Mouse (Mus musculus) kidney, adult 11 months (tissue): ENCODE measurements around the gene Tulp2.

ENCODE experiments used
- DNase-seq: peaks from one replicate; pipeline ENCODE4 v3.0.0; 2022

The Tulp2 gene

DNA sequence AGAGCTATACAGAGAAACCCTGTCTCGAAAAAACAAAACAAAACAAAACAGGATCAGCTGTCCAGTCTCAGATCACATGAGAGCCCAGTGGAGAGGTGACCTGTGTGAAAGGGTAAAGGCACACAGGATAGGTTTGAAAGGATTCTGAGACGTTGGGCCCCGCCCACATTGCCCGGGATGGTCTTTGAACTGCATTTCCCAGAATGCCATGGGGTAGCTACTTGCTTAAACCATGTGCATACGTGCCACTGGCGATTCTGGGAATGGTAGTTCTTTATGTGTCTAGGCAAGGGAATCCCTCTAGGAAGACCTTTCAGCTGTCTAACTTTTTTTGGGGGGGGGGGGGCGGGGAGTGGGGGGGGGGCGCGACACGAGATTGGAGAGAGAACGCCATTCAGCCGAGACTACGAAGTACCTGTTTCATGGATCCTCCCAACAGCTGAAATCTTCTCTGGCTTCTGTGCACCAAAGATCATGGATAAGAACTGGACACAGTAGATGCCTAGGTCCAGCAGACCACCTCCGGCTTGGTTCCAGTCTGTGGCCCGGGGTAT, at the start of gene Tulp2:
Tulp2 (plus strand) TSS at position 504 of the 554 bp plus-strand sequence.
- DNase-seq, result peak; percentile 79

DNA sequence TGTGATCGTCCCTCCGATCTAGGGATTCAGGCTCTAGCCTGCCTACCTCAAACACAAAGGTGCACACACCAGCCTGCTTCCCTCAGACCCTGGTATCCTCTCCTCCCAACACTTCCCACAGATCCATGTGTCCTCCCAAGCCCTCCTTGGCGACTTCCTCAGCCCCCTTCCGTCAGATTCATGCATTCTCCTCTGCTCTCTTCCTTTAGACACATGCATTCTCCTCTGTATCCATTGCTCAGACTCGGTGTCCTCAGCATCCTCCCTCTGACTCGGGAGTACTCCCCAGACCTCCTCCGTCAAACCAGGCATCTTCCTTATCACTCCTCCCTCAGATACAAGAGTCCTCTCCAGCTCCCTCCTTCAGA, 47.9 kb upstream of the Tulp2 start:
- no peak for DNase-seq

DNA sequence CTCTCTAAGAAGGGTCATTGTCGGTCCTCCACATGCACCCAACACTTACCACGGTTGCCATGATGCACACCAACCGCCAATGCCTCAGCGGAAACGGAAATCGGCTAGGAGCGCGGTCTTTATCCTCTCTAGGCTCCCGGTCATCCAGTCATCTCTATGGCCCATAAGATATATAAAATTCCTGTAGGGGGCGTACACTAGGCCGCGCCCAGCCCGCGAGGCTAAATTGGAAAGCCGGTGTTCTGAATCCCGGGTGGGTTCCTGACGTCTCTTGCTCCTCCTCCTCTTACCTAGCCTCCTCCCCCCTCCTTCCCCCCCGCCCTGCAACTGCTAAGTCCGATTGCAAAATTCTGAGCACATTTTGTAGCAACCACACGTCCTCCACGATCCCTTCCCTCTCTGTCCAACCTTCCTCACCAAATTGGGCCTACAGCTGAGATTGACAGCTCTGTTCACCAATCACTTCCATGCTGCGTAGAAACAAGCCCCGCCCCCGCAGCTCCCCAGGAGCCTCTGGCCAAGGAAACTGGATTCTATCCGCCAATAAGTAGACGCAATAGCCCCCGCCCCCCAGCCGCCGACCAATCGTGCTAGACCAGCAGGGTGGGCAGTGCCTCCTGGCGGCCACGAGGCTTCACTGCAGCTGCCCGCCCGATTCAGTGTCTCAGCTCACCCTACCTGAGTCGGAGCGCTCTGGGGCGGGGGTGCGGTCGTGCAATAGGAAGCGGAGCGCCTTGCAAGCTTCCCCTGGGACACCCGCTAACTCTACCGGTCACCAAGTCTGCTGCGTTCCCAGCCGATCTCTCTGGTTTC, 47.3 kb upstream of the Tulp2 start, which contains the start of gene Gys1:
Gys1 (plus strand) TSS at position 642 of the 813 bp plus-strand sequence.
- peak; percentile 100 for DNase-seq

DNA sequence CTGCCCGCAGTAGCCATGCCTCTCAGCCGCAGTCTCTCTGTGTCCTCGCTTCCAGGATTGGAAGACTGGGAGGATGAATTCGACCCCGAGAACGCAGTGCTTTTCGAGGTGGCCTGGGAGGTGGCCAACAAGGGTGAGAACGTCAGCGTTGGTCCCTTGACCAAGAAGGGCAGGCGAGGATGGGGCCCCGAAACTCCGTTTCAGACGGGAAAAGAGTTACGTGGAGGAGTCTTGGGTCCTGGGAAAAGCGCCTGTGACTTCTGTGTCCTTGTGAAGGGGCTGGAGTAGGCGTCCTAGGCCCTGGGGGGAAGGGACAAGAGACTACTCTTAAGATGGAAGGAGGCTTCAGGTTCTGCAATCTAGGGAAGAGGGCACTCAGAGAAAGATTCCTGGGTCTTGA, 46.6 kb upstream of the Tulp2 start:
- no peak for DNase-seq

DNA sequence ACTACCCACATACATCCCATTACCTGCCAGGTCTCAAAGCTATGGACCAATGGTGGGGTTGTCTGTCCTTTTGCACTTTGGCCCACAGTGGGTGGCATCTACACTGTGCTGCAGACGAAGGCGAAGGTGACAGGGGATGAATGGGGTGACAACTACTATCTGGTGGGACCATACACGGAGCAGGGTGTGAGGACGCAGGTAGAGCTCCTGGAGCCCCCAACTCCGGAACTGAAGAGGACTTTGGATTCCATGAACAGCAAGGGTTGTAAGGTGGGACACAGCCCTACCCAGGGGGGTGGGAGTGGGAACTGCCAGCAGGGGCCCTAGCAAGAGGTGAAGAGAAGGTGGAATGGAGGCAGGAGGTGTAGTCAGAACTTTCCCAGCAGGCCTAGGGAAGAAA, 45.2 kb upstream of the Tulp2 start:
- DNase-seq, result no peak

DNA sequence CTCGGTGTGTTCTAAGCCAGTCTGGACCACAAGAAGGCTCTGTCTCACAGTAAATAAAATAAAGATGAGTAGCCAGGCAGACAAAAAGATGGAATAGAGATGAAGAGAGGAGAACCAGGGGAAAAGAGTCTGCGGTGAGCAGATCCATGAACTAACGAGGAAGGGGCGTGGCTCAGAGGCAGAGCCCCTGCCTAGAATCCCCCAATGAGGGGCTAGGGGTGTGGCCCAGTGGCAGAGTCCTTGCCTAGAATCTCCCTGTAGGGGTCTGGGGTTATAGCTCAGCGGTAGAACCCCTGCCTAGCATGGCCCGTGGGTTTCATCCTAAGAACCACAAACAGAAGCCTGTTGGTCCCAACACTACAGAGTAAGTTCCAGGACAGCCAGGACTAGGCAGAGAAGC, 44.6 kb upstream of the Tulp2 start:
- no peak for DNase-seq

DNA sequence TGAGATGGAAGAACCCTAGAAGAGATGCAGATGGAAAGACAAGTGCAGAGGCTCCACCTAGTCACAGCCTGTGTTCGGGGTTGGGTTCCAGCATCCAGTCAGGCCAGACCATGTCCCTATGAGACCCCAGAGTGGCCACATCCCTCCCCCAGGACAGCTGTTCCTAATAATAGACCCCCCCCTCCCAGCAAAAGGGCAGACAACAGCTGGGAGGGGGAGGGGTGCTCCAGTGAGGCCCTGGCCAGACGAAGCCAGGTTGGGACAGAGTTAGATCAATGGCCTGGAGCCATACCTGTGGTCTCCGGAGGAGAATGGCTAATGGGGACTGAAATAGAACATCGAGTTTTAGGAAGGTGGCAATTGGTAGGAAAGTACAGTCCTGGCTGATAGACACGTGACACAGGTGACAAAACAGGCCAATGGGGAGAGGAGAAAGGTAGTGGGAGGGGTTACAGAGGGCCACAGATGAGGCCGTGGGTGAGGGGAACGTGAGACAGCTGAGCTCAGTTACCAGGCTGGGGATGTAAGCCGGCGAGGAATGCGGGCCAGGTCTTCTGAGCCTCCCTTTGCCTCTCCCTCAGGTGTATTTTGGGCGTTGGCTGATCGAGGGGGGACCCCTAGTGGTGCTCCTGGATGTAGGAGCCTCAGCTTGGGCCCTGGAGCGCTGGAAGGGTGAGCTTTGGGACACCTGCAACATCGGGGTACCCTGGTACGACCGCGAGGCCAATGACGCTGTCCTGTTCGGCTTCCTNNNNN, 44.0 kb upstream of the Tulp2 start, which contains the start of gene Ruvbl2:
Ruvbl2 (minus strand) TSS at position 576 of the 756 bp plus-strand sequence.
- peak; percentile 69 for DNase-seq

DNA sequence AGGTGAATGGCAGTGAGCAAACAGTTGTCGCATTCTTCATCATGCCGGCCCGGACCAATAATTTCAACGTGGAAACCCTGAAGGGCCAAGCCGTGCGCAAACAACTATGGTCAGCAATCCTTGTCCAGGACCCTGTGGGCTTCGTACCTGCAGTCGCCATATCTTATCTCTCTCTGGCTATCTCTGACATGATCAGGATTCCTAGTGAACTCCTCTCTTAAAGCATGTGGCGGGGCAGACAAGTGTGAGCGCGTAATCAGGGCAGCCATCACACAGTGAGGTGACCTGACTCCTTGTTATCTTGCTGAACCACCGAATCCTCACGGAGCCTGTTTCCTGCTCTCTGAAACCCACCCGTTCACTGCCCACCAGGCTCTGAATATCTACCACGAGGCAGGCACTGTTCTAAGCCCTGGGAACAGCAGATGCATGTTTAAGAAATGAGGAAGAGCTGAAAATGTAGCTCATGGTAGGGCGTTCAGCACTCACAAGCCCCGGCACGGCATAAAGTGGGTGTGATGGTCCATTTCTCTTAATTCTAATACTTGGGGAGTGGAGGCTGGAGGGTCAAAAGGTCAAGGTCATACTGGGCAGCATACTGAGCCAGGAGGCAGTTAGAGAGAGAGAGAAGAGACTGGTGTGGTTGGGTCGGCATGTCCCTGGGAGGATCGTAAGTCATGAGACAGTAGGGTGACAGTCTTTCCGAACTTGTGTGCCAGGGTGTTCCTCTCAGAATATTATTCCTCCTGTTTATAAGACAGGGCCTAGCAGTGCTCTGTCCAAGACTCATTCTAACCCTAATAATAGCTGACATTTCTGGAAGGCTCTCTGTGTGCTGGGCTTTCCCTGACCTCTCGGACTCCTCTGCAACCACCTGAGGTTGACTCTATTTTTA, 37.9 kb upstream of the Tulp2 start:
- DNase-seq, result no peak

DNA sequence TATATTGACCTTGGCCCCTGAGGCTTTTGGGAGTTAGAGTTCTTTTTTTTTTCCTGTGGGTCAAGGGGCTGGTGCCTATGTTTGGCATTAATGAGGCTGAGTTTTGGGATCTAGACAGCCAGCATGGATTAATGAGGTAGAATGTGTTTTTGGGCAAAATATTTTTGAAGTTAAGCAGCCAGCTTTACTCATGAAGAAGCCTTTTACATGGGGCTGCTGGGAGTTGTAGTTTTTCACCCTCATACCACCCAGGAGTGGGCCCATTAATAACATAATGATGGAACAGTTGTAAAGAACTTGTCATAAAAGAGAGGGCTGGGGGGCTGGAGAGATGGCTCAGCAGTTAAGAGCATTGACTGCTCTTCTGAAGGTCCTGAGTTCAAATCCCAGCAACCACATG, 35.1 kb upstream of the Tulp2 start:
- no peak for DNase-seq

DNA sequence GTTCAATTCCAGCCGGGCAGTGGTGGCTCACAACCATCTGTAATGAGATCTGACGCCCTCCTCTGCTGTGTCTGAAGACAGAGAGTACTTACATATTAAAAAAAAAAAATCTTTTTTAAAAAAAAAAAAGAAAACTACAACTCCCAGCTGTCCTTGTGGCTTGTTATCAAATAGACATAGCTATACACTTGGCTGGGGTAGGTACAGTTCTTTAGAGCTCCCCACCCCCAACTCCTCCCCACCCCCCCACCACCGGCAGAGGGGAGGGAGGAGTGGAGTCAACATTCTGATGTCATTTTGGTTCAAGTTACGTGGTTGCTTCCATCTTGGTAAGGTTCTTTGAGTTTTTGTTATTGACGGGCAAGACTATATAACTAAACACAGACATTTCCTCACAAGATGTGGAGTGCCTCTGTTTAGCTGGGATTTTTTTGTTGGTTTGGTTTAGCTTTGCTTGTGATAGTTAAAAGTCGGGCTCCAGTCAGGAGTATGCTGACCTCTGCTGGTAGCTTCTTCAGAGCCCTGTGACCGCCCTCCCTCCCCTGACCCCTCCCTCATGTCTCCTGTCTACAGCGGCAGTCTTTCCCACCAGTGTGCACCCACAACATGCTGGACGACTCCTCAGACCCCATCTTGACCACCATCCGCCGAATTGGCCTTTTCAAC, 34.2 kb upstream of the Tulp2 start:
- peak; percentile 23 for DNase-seq

DNA sequence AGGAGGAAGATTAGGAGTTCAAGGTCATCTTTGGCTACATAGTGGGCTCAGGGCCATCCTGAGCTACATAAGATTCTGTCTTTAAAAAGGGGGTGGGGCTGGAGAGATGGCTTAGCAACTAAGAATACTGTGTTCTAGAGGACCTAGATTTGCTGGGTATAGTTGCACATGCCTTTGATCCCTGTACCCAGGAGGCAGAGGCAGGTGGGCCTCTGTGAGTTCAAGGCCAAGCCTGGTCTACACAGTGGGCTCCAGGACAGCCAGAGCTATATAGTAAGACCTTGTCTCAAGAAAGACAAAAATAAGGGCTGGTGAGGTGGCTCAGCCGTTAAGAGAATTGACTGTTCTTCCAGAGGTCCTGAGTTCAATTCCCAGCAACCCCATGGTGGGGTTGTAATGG, 31.7 kb upstream of the Tulp2 start:
- DNase-seq, result no peak

DNA sequence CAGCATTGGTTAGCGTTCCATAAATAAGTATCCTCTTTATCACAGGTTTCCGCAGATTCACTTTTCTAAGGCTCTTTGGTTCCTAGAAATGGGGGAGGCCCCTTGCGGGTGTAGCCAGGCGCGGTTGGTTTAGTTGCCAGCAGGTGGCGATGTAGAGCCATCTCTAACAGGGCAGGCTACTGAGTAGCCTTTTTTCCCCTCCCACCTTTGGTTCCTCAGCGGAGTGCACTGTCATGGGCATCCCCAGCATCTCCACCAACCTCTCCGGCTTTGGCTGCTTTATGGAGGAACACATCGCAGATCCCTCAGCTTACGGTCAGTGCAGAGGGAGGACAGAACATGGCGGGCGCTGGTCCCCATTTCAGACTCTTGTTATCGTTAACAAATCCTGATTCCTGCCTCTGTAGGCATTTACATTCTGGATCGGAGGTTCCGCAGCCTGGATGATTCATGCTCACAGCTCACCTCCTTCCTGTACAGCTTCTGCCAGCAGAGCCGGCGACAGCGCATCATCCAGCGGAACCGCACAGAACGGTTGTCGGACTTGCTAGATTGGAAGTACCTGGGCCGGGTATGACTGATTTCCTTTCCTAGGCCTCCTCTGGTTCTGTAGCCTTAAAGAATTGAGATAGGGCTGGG, 30.2 kb upstream of the Tulp2 start:
- peak; percentile 68 for DNase-seq

DNA sequence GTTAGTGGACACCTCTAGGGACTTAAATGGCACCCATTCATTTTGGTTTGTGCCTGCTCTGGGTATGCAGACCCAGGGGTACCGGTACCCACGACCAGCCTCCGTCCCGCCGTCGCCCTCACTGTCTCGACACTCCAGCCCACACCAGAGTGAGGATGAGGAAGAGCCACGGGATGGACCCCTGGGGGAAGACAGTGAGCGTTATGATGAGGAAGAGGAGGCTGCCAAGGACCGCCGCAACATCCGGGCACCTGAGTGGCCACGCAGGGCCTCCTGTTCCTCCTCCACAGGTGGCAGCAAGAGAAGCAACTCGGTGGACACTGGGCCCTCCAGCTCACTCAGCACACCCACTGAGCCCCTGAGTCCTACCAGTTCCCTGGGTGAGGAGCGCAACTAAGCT, 26.7 kb upstream of the Tulp2 start:
- DNase-seq, result no peak

DNA sequence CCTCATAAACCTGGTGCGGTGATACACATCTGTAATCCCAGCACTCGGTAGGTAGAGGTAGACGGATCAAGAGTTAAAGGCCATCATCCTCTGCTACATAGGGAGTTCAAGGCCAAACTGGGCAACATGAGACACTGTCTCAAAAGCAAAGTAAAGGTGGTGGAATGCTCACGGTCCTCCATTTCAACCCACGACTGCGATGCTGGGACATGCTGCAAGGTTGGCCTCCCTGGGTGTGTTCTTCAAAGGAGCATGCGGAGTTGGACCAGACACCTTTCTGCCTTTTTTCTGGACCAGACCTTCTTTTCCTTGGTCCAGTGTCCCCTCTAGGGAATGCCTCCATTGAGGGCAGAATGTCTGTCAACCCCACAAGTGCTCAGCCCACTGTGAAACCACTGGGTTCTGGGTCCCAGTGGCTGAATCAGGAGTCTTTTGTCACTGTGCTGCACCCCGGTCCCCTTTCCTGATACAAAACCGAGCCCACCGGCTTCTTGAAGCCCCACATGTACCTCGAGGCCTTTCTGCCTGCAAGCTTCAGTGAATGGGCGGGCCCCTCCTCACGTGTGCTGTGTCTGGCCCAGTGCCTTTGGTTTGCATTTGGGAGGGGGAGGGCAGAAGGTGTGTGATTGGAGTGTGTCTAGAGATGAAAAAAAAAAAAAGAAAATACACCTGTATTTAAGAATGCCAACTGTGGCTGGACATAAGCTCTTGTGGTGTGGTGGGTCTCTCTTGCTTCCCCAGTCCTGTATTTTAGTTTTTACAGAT, 25.6 kb upstream of the Tulp2 start:
- no peak for DNase-seq

DNA sequence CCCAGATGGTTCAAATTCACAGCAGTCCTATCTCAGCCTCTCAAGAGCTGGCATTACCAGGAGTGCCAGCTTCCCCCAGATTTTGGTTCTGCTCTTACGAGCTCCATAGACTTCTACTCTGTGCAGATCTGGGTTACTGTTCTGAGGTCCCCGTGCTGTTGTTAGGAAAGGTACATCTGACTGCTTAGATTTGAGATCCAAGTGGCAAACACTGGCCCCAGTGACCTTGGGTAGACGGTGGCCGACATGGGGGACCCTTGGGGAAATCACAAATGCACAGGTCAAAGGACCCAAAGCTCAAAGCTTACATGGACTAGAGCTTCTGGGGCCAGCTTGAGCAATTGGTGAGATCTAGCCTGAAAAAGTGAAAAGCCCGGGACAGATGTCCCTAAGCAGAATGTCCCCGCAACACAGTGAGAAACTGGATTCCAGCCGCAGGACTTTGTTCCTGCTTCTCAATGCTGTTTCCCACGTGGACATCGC, 24.9 kb upstream of the Tulp2 start:
- no peak for DNase-seq

DNA sequence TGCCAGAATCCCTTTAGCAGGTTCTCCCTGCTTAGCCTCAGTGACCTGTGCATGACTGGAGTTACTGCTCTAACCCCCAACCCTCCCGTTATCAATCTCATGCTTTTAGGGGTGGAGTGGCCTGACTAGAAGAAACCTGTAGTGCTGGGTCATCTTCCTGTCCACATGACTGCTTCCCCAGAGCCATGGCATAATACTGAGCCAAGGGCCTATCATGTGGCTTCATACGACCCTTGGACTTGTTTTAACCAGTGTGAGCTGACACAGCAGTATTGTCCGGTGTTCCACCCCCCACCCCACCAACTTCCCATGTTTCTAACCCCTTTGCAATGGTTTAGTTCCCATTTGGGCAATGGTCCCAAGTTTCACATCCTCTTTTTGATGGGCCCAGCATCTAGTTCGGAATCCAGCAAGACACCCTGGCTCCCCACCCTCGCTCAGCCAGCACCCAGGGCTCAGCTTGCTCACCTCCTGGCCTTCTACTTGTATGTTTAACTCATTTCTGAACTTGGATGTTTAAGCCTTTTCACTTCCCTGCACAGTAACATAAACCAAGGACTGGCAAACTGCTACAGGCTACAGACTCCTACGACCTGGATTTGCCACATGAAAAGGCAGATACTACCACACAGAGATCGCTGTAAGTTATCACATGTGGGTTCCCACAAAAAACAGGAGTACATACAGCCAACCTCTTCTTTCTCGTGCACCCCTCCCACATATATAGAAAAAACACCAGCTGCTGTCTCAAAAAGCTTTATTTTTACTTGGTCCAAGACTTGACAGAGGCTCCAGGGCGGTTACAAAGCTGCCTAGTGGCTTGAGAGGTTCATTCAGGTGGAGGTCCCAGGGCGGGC, 24.2 kb upstream of the Tulp2 start:
- peak; percentile 85 for DNase-seq

DNA sequence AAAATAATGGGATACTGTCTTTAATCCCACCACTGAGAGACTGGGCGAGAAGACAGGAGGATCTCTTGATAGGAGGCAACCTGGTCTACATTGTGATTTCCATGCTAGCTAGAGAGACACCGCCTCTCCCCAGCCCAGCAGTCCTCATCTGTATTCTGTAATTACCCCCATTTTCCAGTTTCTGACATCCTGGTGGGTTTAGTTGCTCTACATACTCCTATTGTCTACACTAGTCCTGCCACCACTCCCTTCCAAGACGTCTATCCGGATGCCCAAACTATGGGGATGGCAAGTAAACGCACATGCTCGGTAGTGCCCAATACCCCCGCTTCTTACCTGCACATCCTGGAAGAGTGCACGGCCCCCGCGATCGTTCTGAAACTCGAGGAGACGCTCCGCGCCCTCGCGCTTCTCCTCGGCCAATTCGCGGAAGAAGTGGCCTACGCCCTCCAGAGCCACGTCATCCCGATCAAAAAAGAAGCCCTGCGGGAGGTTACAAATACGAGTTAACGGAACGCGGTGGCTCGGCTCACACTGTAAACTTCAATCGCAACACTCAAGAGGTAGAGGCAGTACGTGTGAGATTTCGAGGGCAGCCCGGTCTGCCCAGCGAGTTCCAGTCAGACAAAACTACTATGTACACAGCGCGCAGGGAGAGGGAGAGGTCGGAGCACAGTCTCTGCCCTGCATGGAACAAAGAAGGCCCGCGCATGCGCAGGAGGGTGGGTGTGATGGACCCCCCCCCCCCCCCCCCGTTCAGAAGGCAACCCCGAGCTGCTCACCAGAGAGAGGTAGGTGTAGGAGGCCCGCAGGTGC, 22.7 kb upstream of the Tulp2 start:
- peak; percentile 61 for DNase-seq

DNA sequence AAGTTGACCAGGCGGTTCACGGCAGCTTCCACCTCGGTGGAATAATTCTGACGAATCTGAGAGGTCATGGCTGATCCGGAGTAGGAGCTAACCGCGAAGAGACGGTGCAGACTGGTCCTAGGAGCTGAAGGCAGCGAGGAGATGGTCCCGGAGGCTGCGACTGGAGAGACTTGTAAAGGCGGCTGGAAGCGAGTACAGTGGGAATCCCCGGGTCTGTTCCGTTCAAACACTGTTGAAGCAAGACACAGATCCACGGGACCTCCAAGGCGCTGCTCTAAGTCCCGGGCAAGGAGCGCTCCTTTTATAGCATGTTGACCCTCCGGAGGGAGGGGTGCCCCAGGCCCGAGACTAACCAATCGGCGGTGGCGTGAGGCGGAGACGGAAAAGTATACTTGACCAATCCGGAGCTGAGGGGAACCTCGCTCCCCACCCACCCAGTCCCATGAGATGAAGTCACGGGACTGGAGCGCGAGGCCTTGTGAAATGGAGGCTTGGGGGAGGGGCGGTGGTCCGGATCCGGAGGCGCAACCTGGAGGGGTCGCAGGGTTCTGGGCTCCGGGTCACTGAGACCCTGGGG, 22.0 kb upstream of the Tulp2 start, which contains the start of gene Ftl1:
Ftl1 (minus strand) TSS at position 321 of the 577 bp plus-strand sequence.
- peak; percentile 99 for DNase-seq
